Mouse (Mus musculus): ENCODE measurements around the gene Ube2s. TPM values are rescaled to one million over a fixed set of nuclear protein-coding genes. Genes with fewer than 3 reads are reported as not detected.

Gene Ube2s
- total and polyA plus RNA-seq, 3 experiments = 171 to 538 (median 210) TPM

- no peaks in the 10 kb centered on the region for H3K9me3 ChIP-seq (replicated peaks)
- no peaks in the 10 kb centered on the region for H3K36me3 ChIP-seq (replicated peaks)
- peak overlapping the region; percentile 63; the same call in 1 of the 2 replicates for H3K4me3 ChIP-seq (ENCODE audit: low read depth, low read length)
- no peak for TF ChIP-seq GATA1 (IDR thresholded peaks at IDR 0.05; ENCODE audit: borderline replicate concordance, low read length)
- TF ChIP-seq GATA2 (IDR thresholded peaks at IDR 0.05; ENCODE audit: borderline replicate concordance, low read depth, low read length) = no peak
- TF ChIP-seq CTCF (IDR thresholded peaks at IDR 0.05; ENCODE audit: low read depth, low read length) = no peak
- no peak for TF ChIP-seq TAL1 (conservative IDR thresholded peaks at IDR 0.05; ENCODE audit: low read depth, low read length)
- TF ChIP-seq POLR2AphosphoS5 (IDR thresholded peaks at IDR 0.05; ENCODE audit: insufficient replicate concordance, low read depth, low read length) = no peak
- peaks cover 50% of the 10 kb centered on the region for H3K4me1 ChIP-seq (ENCODE audit: insufficient read depth, low read depth, low read length)
- ATAC-seq (ENCODE audit: extremely low read depth, insufficient number of reproducible peaks, low FRiP score, poor library complexity, severe bottlenecking) = no peak
- peaks cover 47% of the 10 kb centered on the region for H3K27me3 ChIP-seq (ENCODE audit: insufficient read depth, low read length)
- no peak for DNase-seq (ENCODE audit: low spot score)
These were observed 35.2 kb downstream of the Ube2s start for GRCm38 (mm10) chr7:4776861-4777830.

DNA sequence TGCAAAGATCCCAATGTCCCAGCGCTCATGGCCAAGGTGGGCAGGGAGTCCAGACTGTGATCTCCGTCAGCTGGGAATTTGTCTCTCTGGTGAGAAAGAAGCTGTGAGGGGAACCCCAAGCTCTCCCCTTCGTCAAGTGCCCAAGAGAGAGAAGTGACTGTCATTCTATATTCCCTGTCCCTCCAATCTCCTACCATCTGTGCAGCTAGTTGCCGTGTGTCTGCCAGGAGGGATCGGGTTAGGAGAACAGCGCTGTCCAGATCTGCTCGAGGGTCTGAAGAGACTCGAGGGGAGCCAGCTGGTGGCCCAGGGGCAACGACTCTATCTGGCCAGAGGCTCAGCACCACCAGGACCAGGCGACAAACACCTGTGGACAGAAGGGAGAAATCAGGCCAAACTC lies 36.3 kb downstream of the Ube2s start:
- Histone ChIP-seq H3K36me3 (replicated peaks) (no peaks in the 10 kb centered on the region), H3K9me3 (replicated peaks) (no peaks in the 10 kb centered on the region), H3K4me1 (ENCODE audit: insufficient read depth, low read depth, low read length) (peaks cover 43% of the 10 kb centered on the region), H3K27me3 (ENCODE audit: insufficient read depth, low read length) (peaks cover 47% of the 10 kb centered on the region), H3K4me3 (ENCODE audit: low read depth, low read length) (no peak overlapping the region)
- ATAC-seq (ENCODE audit: extremely low read depth, insufficient number of reproducible peaks, low FRiP score, poor library complexity, severe bottlenecking) (no peak), DNase-seq (ENCODE audit: low spot score) (no peak)
- TF ChIP-seq GATA1 (IDR thresholded peaks at IDR 0.05; ENCODE audit: borderline replicate concordance, low read length) (no peak), TAL1 (conservative IDR thresholded peaks at IDR 0.05; ENCODE audit: low read depth, low read length) (no peak), GATA2 (IDR thresholded peaks at IDR 0.05; ENCODE audit: borderline replicate concordance, low read depth, low read length) (no peak), POLR2AphosphoS5 (IDR thresholded peaks at IDR 0.05; ENCODE audit: insufficient replicate concordance, low read depth, low read length) (no peak), CTCF (IDR thresholded peaks at IDR 0.05; ENCODE audit: low read depth, low read length) (no peak)

GRCm38 (mm10) chr7:4771202-4771601 lies 41.2 kb downstream of the Ube2s start, which contains the start of gene Fam71e2:
Gene Fam71e2 (minus strand): TSS chr7:4771302.
- DNase-seq (ENCODE audit: low spot score) (no peak), ATAC-seq (ENCODE audit: extremely low read depth, insufficient number of reproducible peaks, low FRiP score, poor library complexity, severe bottlenecking) (no peak)
- Histone ChIP-seq H3K27me3 (ENCODE audit: insufficient read depth, low read length) (peaks cover 44% of the 10 kb centered on the region), H3K4me1 (ENCODE audit: insufficient read depth, low read depth, low read length) (no peaks in the 10 kb centered on the region), H3K9me3 (replicated peaks) (no peaks in the 10 kb centered on the region), H3K4me3 (ENCODE audit: low read depth, low read length) (no peak within 1 kb of the TSS), H3K36me3 (replicated peaks) (no peaks in the 10 kb centered on the region)
- TF ChIP-seq CTCF (IDR thresholded peaks at IDR 0.05; ENCODE audit: low read depth, low read length) = no peak

GRCm38 (mm10) chr7:4764946-4765710 lies 47.3 kb downstream of the Ube2s start:
- ATAC-seq (ENCODE audit: extremely low read depth, insufficient number of reproducible peaks, low FRiP score, poor library complexity, severe bottlenecking) = no peak
- TF ChIP-seq CTCF (IDR thresholded peaks at IDR 0.05; ENCODE audit: low read depth, low read length) = no peak
- TF ChIP-seq GATA1 (IDR thresholded peaks at IDR 0.05; ENCODE audit: borderline replicate concordance, low read length) = no peak
- no peak for TF ChIP-seq POLR2AphosphoS5 (IDR thresholded peaks at IDR 0.05; ENCODE audit: insufficient replicate concordance, low read depth, low read length)
- no peak for TF ChIP-seq GATA2 (IDR thresholded peaks at IDR 0.05; ENCODE audit: borderline replicate concordance, low read depth, low read length)
- TF ChIP-seq TAL1 (conservative IDR thresholded peaks at IDR 0.05; ENCODE audit: low read depth, low read length) = no peak

DNA sequence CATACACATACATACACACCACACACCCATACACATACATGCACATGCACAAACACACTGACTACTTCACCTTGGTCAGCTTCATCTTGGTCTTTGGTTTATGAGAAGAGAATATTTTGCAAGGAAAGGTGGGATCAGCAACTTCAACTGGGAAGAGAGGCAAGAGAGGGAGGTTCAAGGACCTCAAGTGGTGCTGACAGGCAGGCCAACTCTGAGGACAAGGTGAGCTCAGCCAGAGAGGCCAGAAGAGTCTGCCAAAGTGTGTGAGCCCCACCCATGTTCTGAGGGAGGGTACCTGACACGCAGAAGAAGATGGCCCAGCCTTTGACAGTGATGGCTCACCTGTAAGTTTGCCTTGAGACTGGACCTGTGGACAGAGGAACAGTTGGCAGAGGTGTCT lies 52.7 kb downstream of the Ube2s start:
- TF ChIP-seq TAL1 (conservative IDR thresholded peaks at IDR 0.05; ENCODE audit: low read depth, low read length) (no peak), POLR2AphosphoS5 (IDR thresholded peaks at IDR 0.05; ENCODE audit: insufficient replicate concordance, low read depth, low read length) (no peak), CTCF (IDR thresholded peaks at IDR 0.05; ENCODE audit: low read depth, low read length) (no peak), GATA1 (IDR thresholded peaks at IDR 0.05; ENCODE audit: borderline replicate concordance, low read length) (no peak), GATA2 (IDR thresholded peaks at IDR 0.05; ENCODE audit: borderline replicate concordance, low read depth, low read length) (no peak)
- Histone ChIP-seq H3K4me1 (ENCODE audit: insufficient read depth, low read depth, low read length) (no peaks in the 10 kb centered on the region), H3K4me3 (ENCODE audit: low read depth, low read length) (no peak overlapping the region), H3K36me3 (replicated peaks) (no peaks in the 10 kb centered on the region), H3K27me3 (ENCODE audit: insufficient read depth, low read length) (peaks cover 17% of the 10 kb centered on the region), H3K9me3 (replicated peaks) (peaks cover 8% of the 10 kb centered on the region)
- ATAC-seq (ENCODE audit: extremely low read depth, insufficient number of reproducible peaks, low FRiP score, poor library complexity, severe bottlenecking) (no peak), DNase-seq (ENCODE audit: low spot score) (no peak)

More at GRCm38 (mm10) chr7:4764946-4765710, 47.3 kb downstream of the Ube2s start:
- no peaks in the 10 kb centered on the region for H3K4me1 ChIP-seq (ENCODE audit: insufficient read depth, low read depth, low read length)
- no peaks in the 10 kb centered on the region for H3K36me3 ChIP-seq (replicated peaks)
- H3K9me3 ChIP-seq (replicated peaks) = no peaks in the 10 kb centered on the region
- no peak for DNase-seq (ENCODE audit: low spot score)
- no peak overlapping the region for H3K4me3 ChIP-seq (ENCODE audit: low read depth, low read length)
- peaks cover 22% of the 10 kb centered on the region for H3K27me3 ChIP-seq (ENCODE audit: insufficient read depth, low read length)
